Mouse (Mus musculus) cerebellum, adult (tissue): ENCODE measurements around the gene Acsl4.

Experiments
- ATAC-seq: cut with Nextera tagmentation; 2 replicates; pipeline ENCODE4 v1.9.2; 2017; ENCODE audit warnings: mild to moderate bottlenecking, moderate library complexity, mixed read lengths; ENCODE audit not compliant: insufficient number of reproducible peaks, low FRiP score, low TSS enrichment

Acsl4 gene

DNA sequence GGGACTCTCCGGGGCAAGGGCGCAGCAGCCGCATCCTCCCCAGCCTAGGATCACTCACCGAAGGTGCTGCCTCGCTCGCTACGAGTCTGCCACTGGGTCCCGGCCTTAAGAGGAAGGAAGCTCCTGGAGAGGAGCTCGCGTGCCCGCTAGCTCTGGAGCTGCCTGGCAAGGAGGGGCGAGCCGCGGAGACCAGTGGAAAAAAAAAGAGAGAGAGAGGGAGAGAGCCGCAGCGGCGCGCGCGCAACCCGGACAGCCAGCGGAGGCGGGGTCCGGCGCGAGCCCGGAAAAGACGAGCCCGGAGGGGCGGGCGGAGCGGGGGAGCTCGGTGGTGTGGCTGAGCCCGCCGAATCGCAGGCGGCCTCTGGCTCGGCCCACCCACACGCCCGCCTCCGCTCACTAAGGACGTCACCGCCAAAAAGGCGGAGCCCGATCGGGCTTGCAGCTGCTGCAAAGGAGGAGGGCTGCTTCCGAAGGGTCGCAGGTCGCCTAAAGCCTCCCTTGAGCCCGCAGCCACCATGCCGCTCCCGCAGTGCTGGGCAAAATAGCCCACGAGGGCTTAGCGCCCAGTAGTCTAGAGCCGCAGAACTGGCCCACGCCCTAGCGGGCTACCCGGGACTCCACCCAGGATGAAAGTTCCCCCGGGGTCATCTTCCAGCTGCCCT lies at the start of gene Acsl4:
Gene Acsl4 (minus strand): TSS at position 289 of the 662 bp plus-strand sequence.
- ATAC-seq: peak; percentile 97

DNA sequence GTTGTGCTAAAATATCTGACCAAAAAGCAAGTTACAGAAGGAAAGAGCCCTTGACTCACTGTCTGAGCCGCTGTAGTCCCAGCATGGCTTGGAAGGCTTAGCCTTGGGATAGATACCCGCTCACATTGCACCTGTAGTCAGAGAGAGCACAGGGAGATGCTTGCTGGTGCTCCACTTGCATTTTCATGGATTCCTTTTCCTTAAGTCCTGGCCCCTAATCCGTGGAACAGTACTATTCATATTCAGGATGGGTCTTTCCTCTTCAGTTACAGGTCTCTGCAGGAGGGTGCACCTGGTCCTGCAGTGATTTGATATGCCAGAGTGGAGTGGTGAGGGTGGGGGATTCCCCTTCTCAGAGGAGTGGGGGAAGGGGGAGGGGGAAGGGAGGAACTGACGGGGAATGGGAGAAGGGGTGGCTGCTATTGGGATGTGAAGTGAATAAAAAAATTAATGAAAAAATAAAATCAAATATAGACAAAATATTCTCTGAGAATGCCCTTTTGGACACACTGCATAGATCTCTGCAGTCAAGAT lies 47.7 kb upstream of the Acsl4 start:
- ATAC-seq: no peak

DNA sequence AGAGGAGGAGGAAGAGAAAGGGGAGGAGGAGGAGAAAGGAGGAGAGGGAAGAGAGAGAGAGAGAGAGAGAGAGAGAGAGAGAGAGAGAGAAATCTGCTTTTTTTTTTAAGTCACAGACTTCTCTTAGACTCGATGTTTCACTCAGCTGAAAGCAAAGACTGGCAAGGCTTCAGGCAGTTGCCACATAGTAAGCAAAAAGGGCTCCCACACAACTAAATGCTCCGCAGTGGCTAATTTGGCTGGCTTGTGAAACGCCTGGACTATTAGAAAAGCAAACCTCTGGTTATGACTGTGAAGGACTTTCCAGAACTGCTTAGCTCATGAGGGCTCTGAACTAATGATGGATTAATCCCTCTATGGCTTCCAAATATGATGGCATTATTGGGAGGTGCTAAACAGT lies 42.5 kb upstream of the Acsl4 start:
- ATAC-seq: no peak

DNA sequence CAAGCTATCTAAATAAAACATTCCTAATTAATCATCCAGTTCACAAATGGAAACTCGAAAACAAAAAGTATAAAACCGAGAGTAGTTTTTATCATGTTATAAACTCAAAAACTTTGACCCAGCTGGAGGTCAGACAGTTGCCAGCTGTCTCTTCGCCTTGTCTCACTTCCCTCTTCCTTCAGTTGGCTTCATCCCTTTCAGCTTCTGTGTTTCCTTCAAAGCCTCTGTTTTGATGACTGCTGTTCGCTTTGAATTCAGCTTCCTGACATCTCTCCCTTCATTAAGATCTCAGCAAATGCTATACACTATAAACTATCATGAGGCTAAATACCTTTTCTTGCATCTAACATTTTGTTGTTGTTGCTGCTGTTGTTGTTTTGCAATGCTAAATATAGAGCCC lies 36.8 kb upstream of the Acsl4 start:
- ATAC-seq: no peak

DNA sequence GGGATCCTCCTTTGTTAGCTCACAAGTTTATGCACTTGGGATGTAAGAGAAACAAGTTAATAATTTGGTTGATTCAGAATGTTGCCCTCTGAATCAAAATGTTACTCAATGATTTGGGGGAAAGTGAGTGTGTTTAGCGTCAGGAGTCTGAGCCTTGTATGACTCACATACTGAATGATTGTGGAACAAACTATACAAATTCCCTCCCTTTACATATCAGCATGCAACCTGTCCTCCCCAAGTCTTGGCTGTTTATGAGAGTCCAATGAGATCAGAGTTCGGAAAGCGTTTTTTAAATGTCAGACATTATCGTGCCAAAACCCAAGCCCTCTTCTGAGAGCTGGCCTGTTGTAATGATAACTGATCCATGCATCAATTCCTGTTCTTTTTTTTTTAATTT lies 36.3 kb upstream of the Acsl4 start:
- ATAC-seq: no peak

DNA sequence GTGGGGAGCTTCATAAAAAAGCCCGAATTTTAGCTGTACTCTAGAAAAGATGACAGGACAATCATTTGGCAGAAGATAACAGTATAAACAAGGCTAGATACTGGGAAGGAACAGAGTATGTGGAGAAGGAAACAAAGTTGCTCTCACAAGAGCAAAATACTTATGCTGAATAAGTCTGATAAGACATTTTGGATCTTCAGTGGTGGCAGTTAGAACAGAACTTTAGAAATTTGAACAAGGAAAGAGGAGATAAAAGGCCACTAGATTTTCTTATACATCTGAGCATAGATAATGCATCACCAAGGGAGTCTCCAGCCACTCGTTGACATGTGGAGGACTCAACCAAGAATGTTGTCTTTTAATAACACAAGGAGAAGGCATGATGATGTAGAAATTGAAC lies 23.5 kb upstream of the Acsl4 start:
- ATAC-seq: no peak

DNA sequence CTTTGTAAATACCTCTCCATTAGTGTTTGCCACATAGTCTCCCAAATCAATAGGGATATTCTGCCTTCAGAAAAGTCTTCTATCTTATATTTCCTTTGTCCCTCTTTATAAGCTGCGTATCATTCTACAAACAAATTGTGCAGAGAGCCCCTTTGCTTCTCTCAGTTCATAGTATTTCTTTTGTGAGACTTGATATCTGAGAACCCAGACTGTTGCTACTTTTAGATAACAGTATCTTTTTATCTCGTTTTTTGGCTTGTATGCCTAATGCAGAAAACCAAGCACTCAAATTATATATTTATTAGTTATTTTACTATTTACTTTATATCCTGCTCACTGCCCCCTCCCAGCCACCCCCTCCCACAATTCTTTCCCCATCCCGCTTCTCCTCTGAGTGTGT lies 19.7 kb upstream of the Acsl4 start:
- no peak for ATAC-seq

DNA sequence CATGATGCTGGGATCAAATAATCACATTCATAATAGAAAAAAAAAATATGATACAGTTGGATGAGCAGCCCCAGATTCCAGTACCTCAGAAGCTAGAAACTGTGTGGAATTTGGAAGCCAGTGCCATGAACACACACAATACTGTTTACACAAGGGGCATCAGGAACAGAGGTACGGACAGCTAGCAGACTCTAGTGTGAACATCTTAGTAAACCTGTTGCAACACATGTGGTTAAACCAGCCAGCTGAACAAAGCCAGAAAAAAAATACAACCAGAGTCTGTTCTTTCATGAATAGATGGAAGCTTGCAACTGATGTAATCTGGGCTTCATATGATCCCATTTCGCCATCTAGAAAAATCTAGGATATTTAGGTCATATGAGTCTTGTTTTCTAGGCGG lies 19.0 kb upstream of the Acsl4 start:
- ATAC-seq: no peak

DNA sequence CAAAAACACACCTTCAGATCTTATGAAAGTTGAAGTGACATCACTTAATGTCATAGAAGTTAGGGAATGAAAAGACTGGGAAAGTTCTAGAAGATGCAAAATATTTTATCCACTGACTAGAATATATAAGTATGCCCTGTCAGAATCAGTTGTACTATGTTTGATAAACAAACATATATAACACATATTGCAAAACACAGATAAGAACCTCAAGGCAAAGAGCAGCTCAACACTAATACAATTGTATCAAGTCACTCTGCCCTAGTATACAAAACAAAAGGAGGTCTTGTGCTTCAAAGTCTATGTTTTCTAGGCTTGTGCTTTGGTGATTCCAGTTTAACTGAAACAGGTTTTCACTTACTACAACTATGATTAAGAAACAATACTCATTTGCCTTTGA lies 12.8 kb upstream of the Acsl4 start:
- ATAC-seq: no peak

DNA sequence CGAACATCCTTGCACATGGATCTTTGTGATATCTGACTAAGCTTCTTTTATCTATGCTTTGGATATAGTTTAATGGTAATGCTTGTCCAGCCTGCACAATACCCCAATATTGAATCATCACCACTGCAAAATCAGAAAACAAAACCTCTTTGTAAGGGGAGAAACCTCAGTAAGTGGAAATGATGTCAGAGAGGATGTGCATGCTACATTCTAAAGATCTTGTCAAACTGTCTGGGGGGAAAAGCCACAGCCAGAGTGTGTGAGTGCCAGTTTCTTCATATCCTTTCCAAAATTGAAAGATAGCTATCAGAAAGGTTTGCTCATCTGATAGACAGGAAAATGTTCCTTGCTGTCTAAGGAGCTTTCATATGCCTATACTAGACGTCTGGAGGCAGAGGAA lies 8.3 kb upstream of the Acsl4 start:
- ATAC-seq: no peak

DNA sequence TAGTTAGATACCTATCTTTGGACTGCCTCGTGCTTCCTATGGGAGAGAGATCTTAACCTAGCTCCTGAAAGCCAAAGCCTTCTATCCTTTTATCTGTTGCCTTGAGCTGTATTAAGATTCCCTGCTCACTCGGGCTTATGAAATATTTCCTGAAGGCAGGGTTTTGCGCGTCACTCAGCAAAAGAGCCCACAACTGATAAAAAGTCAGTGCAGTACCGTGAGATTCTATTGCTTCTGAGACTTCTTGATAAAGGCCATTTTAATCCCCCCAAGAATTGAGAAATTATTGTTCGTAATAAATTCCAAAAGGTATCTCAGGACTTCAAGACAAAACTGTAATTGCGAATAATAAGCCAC lies 552 bp upstream of the Acsl4 start:
- no peak for ATAC-seq

DNA sequence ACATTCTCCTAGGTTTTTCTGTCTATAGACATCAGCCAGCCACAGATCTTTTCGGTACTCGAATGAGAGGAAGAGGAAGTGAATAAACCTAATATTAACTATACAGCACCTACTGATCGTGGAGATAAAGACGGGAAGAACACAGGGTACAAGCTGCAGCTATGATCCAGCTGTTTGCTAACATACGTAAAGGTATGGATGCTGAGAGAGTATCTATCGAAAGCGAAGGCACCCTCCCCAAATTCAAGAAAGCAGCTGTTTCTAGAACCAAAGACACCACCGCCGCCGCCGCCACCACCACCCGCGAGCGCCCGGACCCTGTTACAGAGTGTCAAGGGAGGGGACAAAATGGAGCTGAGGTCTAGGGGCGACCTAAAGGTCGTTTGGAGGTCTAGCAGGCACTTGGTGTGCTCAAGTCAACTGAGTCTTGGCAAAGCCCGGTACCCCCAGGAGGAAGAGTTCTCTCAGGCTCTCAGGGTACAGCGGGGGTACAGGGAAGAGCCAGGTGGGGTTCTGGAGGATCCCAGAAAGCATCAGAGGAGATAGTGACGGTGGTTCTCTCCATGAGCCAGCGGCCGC lies 665 bp downstream of the Acsl4 start:
- peak; percentile 18; the same call in 1 of the 2 replicates for ATAC-seq

DNA sequence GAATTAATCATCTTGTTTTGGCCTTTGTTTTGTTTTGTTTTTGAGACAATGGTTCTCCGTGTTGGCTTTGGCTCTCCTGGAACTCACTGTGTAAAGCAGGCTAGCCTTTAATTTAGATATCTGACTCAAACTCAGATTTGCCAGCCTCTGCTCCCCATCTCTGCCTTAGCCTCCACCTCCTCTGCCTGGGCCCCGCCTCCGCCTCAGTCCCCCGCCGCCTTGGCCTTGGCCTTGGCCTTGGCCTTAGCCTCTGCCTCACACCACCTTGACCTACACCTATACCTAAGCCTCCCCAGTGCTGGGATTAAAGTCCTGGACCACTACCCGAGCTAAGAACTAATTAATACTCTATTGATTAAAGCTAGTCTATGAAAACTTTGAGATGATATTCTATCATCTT lies 2.2 kb downstream of the Acsl4 start:
- no peak for ATAC-seq

DNA sequence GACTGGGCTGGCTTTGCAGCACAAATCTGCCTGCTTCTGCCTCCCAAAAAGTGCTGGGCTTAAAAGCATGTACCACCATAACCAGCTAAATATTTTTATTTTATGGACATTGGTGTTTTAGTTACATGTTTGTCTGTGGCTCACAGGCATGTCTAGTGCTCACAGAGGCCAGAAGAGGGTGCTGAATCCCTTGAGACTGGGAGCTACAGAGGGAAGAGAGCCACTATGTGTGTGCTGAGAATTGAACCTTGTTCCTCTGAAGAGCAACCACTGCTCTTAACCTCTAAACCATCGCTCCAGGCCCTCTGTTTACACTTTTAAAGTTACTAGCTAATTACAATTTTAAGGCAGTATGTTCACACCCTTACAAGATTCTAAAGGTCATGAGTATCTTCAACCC lies 2.7 kb downstream of the Acsl4 start:
- no peak for ATAC-seq

DNA sequence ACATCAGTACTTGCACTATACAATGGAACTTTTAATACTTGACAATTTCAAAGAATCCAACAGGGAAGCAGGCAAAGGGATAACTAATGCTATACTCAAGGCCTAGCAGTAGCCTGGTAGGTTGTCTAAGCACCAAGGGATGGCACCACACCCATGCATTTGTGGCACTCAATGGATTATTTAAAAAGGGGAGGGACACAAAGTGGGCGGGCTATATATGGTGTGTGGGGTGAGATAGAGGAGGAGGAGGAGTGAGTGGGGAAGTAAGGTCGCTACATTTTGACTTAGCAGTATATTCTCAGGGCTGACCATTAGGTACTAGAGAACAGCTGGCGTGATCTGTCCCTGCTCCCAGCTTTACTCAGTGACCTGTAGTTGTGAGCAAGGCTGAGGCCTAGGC lies 5.4 kb downstream of the Acsl4 start:
- ATAC-seq: no peak

DNA sequence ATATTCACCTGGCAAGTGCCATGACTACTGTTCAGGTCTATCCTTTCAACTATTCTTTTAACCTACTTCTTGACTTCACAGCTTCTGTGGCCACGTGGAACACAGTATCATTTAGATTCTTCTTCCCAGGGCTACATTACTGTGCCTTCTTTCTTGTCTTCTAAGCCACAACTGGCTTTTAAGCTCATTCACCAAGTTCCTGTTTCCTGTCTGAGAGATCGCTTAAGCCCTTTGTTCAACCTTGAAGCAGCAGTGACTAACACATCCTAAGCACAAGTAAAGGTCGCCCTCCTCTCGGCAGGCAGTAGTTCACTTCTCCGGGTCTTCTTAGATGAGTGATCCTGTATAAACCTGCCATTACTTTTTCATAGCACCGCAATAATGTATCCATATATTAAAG lies 10.4 kb downstream of the Acsl4 start:
- no peak for ATAC-seq

DNA sequence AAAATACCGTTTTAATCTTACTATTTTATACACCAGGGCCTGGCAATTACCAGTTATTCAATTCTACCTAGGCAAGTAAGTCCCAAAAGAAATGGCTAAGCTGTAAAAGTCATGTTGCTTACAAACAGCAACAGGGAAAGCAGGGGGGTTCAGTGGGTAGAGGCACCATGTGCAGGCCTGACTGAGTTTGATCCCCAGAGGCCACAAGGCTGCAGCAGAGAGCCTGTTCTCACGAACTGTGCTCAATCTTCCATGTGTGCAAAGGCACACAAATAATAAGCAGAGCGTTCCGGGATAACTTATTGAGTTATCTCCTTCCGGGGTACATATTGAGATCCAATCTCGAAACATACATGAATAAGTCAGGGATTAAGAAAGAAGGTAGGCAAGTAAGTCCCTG lies 12.3 kb downstream of the Acsl4 start:
- ATAC-seq: no peak

DNA sequence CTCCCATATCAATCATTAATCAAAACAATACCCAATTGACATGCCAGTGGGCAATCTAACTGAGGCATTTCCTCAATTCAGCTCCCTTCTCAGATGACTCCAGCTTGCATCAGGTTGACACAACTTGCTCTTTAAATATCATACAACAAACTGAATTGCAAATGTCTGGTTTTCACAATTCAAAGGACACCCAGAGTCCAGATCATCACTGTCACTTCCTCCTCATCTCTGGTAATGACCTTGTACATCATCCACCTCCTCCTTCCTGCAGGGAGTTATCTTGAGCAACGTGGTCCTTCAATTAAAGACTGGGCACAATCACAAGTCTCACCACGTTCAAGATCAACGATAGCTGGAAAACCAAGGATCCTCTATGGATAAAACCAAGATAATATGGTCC lies 13.0 kb downstream of the Acsl4 start:
- ATAC-seq: no peak

DNA sequence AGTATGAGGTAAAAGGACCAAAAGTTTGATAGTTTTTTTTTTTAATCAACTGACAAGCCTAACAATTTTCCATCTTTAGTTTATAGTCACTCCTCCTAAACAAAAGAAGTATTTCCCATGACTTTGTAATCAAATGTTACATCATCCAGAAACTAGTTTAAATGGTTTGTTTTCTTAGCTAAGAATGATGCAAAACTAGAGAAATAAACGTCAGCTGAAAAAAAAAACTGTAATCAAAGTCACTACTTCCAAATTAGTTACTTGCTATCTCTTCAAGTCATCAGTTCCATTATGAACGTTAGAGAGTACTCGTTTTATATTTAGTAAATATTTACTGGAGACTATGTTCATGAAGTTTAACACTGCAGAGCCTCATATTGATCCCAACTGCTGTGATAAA lies 13.6 kb downstream of the Acsl4 start:
- ATAC-seq: no peak

DNA sequence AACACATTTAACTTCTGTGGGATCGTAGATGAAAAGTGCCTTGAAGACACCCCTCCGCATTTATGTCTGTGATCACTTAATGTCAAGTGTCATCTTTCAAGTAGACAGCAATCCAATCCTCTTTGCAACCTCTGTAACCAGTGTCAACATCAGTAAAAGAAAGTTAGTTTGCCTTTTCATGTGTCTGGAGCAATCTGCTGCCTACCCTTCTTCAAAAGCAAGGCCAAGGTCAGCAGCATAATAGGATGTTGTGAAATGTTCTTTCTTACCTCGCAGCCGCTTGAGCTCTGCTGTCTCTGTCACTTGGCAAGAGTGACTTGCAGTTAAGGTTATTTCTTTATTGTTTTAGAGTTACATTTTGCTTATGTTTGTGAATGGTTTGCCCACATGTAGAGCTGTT lies 14.8 kb downstream of the Acsl4 start:
- no peak for ATAC-seq

DNA sequence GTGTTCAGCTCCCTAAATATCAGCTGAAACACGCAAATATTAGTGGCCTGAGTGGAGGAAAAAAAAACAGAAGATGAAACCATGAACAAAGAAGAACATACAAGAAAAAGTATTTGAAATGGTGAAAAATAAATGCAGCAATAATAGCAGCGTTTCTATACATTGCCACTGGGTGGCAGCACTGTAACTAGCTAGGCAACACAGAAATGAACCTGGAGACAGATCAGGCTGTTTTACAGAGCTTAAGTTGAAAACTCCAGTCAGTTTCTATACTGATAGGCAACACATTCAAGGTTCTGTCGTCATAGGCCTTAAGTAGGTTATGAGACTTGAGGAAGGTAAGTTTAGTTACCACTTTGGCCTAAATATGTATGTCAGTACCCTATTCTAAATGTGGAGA lies 17.9 kb downstream of the Acsl4 start:
- no peak for ATAC-seq

DNA sequence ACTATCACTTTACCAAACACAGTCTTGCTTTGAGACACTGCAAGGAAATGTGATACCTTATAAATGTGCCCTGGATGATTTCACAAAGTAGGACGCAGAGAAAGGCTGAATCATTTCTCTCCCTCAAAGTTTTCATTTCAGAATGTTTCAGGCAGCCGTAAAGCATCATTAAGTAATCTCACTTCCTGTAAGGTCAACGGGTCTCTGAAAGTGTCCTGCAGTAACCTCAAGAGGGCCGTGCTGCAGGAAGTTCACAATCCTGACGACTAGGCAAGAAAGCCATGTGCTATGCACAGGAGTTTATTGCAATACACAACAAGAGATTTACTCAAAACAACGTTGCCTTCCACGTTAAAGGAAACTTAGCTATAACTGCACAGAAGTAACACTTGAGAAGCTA lies 20.4 kb downstream of the Acsl4 start:
- no peak for ATAC-seq
